Mouse (Mus musculus) cerebellum, adult 2 months (tissue): ENCODE measurements at regions not wholly inside any gene's neighbourhood (a gene's known extent, or its start where the extent isn't known, plus 50 kb on each side); places are given as distances from the start of the nearest gene placed in this dataset.

ENCODE experiments used
- CTCF ChIP-seq: fragments of 200-500 bp; IDR thresholded peaks from 2 replicates; pipeline ENCODE4 v1.5.1; 2011; ENCODE audit warnings: low read depth, mild to moderate bottlenecking, control low read depth, low read length, moderate library complexity, borderline replicate concordance; ENCODE audit not compliant: insufficient read depth
- POLR2A ChIP-seq: fragments of 200-500 bp; IDR thresholded peaks from 2 replicates; pipeline ENCODE4 v1.6.1; 2011; ENCODE audit warnings: low read length, control low read depth, borderline replicate concordance; ENCODE audit not compliant: insufficient read depth

DNA sequence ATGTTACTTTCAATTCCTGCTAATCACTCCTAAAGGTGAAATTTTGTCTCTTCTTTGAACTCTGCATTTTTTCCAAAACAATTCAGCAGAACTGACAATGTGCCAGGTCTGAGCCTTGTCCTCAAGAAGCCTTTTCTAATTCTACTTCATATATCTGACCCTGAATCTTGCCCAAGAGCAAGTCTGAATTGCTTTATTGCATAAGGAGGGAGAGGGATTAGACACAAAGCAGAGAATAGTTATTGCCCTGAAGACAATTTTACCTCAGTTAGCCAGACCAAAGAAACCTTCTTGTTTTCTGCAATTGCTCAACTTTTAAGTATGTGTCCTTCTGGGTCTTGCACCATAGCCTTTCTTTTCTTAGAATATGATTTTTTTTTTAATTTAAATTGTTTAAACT, 316.0 kb upstream of the Sorcs1 start:
- TF ChIP-seq CTCF (no peak), POLR2A (no peak)
